Mouse (Mus musculus) thymus, adult 18-20 months (tissue): ENCODE measurements around the gene Wbp2.
"Not testable (repeated sequence)": the region's sequence is repeated elsewhere in the genome, so short reads cannot be mapped to it uniquely, and the experiment has no call there.

Experiments used
- DNase-seq, 2 experiments: peaks; one replicate each; pipeline ENCODE4 v3.0.0; 2022; ENCODE audit warnings: mixed read lengths in 2 of 2

The Wbp2 gene

DNA sequence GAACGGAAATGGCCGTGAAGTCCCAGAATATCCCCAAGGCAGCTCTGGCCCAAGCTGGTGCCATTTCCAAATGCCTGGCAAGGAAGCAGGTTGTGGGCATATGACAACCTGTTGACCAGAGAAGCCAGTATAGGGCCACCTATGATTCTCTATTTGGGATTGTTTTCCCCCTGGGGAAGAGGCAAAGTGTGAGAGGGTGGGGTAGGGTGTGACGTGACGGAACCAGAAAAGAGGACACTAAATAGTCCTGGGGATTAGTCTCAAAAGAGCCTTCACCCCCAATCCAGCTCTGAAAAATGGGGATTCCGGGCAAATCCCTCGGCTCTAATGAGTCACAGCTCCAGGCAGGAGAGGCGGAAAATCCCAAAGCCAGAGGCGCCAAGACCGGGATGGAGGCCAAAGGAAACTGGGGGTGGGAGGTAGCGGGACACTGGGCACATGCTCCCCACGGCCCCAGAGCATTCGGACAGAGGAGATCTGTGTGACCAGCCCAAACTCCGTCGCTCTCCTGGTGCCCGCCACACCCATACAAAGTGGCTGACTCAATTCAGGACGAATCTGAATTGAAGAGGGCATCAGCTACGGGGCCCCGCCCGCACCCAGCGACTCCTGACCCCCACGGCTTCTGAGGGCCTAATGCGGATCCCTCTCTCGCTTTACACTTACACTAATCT is 21.8 kb upstream of the Wbp2 start:
- DNase-seq, result no peak

DNA sequence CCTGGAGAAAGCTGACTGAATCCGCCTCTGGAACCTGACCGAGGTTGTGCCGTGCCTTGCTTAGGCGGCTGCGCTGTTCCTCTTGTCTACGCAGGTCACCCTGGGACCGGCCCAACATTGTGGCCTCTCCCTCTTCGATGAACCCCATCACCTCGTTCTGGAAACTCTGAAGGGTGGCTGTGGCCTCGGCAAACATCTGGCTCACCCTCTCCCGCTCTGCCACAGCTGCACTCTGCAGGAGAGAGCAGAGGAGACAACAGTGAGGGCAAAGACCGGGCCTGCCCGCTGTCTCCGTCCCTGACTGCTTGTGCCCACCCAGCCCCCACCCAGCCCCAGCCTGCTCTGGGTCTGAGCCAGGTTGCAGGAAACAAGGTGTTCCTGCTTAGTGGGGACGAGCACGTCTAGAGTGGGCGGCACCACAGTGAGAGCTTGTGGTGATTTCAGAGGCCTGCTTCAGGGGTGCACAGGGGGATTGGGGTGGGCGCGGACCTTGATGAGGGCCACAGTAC is 21.0 kb upstream of the Wbp2 start:
- no peak for DNase-seq

DNA sequence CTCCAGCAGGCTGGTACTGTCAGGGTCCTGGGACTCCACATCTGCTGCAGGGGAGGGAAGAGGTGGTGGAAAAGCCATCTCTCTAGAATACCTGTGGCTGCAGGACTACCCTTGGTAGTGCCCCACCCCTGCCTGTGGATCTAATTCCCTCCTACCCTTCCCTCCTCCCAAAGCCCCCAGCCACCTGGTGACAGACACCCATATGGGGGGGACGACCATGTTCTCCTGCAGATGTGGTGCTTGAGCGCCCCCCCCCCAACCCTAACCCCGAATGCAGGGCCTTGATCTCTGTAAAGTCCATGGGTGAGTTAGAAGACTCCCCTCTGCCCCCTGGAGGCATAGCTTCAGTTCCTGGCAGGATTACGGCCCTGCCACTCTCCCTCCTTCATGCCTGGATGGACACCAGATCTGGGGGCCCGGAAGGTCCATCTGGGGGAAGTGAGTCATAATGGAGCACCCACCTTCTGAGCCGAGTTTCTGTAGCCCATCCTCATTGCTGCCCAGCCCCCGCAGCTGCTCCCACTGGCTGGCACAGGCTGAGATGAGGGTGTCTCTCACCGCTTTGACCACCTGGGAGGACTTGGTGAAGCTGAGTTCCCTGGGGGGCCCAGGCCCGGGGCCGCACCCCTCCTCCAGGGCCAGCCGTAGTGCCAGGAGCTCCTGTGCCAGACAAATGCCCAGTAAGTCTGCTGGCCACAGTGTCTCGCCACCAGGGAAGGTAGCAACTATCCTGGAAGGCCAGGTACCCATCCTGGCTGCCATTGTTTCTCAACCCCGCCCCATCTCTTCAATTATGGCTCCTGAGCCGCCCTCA is 20.4 kb upstream of the Wbp2 start:
- DNase-seq, result no peak

DNA sequence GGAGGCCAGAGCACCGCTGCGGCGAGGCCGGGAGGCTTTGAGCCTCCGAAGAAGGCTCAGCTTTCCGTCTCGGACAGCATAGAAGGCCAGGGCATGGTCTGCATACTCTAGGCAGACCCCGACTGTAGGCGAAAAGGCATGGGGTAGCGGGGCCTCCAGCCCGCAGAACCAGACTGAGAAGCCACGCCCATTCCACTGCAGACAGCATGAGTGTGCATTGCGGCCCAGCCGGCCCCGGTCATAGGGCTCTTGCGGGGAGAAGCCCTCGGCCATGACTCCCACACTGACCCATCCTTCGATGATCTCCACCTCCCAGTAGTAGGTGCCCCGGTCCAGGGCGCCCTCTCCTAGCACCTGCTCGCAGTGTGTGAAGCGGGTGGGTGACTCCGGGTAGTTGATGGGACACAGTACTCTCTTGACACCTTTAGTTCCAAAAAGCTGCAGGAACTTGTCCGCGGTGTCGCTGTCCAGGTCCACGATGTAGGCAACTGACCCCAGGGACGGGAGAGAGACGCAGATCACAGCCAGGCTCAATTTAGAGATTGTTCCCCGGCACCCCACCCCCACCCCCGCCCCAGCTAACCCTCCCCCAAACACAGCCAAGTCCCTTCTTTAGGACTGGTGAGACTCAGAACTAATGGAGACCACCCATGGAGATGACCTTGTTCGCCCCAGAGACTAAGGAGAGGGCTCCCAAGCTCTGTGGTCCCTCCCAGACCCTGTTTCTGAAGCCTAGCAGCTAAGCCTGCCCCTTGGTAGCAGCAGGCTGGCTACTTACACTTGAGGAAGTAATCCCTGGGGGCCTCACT is 19.6 kb upstream of the Wbp2 start:
- no peak for DNase-seq

DNA sequence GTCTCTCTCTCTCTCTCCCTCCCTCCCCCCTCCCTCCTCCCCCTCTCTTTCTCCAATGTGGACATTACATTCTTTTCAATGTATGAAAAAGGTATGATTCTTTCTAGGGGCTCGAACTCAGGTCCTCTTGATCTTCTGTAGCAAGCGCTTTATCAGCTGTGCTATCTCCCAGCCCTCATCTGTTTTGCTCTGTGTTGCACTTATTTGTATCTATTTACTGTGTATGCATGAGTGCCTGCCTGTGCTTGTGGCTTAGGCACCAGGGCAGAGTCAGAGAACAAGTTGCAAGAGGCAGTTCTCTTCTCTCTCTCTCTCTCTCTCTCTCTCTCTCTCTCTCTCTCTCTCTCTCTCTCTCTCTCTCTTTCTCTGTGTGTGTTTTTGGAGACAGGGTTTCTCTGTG is 18.3 kb upstream of the Wbp2 start:
- DNase-seq, result no peak

DNA sequence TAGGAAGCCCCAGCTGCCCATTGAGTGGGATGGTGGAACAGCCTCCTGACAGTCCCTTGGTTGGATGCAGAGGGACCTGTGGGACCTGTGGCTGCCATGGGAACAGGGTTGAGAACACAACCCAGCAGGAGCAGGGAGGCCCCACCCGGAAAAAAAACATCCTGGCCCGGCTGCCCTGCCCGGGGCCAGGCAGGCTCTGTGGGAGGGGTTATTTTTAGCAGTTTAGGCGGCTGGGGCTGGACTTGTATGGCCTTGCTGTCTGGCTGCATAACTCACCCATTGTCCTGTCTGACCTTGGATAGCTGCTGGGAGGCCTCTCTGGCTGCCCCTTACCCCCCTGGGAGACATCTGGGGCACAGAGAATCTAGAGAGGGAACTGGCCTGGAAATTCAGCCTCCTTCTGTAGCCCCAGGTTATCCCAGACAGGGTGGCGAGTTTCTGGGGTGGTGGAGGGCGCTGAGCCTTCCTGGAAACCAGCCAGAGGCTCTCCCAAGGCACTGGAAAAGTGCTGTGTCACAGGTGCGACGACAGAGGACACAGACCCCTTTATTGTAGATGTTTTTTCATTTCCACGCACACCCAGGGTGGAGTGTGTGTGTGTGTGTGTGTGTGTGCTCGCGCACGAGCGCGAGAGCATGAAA is 17.3 kb upstream of the Wbp2 start:
- no peak for DNase-seq

DNA sequence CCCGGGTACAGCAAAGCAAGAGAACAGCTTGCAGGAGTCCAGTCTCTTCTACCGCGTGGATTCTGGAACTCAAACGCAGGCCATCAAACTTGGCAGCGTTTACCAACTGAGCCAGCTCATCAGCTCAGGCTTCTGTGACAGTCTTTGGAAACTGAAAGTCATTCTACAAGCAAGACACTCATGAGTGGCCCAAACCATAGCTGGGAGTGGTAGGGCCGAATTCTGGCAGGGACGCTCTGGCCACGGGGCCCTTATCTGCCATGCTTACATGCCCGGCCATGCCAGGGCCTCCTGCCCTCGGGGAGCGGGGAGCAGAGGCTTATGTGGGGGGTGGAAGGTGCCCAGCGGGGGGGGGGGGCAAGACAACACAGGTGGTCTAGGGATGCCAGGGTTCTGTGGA is 16.8 kb upstream of the Wbp2 start:
- DNase-seq, result no peak

DNA sequence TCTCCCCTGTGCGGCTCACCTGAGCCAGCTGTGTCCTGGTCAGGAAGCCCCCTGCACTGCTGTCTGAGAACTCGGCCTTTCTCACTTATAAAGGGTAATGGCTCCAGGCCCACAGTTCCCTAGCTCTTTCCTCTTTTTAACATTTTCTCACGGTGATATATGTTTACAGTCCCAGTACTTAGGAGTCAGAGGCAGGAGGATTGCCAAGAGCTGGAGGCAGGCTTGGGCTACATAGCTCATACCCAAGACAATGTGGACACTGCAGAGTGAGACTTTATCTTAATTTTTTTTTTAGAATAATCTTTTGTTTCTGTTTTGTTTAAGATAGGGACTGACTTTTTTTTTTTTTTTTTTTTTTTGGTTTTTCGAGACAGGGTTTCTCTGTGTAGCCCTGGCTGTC is 15.7 kb upstream of the Wbp2 start:
- no peak for DNase-seq

DNA sequence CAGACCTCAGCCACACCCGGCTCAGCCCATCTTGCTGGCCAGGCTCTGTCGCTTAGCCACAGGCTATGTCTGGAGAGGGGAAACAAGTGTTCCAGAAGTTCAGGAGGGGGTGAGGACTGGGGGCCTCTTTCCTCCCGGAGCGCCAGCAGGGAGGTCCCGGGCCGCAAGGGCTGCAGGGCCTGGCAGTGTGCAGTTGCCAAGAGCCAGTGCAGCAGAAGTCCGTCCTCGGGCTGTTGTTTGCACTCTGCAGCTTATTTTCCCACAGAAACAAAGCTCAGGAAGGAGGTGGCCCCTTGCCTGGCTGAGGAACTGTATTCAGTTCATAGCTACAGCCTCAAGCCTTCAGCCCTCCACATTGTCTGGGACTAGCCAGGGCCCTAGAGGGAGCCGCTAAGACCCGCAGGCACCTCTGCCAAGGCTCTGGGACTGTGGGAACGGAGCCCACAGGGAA is 15.2 kb upstream of the Wbp2 start:
- DNase-seq, result no peak

DNA sequence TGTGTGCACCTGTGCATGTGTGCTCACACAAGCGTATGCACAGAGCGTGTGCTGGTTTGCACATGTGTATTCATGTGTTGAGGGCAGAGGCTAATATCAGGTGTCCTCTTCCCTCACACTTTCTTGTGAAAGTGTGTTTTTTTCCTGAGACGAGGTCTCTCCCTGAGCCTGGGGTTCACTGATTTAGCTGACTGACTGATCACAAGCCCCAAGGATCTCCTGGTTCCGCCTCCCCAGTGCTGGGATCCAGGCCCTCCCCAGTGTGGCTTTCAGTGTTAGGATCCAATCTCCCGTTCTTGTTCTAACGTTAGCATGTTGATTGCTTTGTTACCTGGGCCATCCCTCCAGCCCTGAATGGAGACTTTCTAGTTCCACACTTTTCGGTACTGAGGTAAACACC is 14.0 kb upstream of the Wbp2 start:
- DNase-seq, result no peak

DNA sequence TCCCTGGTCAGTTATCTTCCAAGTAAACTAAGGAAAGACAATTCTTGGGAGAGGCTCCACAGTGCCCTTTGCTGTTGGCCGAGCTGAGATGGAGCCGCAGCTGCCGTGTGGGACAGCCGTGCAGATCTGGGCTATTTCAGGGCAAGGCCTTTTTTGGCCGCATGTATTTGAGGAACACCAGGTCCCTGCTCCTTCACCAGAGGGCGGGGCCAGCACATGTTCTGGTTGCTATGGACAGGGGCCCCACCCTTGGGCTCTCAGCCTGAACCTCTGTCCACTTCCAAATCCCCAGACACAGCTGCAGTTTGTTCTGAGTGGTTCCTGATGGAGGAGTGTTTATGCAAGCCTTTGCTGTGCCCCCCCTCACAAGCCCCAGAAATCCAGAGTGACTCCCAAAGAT is 13.6 kb upstream of the Wbp2 start:
- DNase-seq, result no peak

DNA sequence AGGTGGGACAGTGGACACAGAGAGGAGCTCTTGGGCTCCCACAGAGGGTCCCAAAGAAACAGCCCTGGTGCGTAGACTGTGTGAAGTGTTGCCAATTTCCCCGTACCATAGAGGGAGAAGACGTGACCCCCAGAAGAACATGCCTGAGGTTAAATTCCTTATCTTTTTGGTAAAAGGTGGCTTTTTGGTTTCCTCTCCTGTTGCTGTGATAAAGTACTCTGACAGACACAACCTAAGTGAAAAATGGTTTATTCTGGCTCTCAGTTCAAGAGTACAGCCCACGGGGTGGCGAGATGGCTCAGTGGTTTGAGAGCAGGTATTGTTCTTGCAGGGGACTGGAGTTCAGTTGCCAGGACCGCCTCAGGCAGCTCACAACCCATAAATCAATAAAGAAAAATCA is 12.7 kb upstream of the Wbp2 start:
- DNase-seq, result no peak

DNA sequence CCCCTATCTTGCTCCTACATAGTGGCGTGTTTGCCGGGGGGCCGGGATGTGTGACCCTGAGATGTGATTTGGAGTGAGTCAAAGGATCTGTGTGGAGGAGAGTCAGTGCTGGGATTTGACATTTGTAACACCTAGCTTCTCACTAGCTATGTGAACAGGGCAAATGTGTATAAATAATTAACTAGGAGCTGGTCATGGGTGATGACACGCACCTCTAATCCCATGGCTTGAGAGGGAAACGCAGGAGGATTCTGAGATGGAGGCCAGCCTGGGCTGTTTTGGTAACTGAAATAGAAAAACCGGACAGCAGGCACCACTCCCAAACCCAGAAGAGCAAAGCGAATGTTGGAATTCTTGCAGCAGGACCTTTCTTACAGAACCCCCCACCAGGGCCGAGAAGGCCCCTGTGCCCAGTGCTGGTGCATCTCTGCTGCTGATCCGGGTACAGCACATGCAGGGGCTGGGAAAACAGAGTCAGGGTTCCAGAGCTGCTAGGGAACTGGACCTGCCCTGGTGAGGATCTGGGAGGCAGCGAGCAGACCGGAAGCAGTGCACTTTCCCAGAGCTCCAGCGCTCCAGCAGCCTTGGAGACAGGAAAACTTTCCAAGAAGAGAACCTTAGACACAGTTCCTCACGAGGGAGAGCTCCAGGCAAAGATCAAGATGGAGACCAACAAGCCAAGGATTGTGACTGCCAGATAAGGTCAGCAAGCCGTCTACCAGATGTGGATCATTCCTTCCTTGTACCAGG is 12.1 kb upstream of the Wbp2 start:
- no peak for DNase-seq

DNA sequence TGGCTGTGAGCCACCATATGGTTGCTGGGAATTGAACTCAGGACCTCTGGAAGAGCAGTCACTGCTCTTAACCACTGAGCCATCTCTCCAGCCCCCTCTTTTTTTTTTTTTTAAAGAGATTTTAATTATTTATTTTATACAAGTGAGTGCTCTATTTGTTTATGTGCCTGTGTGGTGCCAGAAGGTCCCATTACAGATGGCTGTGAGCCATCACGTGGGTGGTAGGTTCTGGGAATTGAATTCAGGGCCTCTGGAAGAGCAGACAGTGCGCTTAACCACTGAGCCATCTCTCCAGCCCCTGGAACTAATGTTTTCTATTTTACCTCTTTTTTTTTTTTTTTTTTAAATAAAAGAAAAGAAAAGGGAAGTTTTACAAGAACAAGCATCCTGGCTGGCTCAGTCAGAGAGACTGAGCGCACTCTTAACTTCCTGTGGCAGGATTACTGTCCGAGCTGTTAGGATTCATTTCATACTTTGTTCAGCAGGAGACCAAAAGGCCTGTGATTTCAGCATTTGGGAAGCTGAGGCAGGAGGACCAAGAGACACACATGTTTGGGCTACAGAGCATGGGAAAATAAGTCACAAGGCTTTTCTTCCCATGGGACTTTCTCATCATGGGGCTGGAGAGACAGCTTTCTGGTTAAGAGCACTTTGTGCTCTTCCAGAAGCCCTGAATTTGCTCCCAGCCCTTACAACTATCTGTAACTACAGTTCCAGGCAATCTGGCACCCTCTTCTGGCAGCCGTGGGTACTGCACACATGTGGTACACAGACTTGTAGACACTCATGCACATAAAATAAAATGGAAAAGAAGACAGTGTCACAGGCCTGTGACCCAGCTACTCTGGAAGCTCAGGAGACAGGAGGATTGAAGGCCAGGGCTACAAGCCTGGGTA is 9.7 kb upstream of the Wbp2 start:
- DNase-seq, result no peak

DNA sequence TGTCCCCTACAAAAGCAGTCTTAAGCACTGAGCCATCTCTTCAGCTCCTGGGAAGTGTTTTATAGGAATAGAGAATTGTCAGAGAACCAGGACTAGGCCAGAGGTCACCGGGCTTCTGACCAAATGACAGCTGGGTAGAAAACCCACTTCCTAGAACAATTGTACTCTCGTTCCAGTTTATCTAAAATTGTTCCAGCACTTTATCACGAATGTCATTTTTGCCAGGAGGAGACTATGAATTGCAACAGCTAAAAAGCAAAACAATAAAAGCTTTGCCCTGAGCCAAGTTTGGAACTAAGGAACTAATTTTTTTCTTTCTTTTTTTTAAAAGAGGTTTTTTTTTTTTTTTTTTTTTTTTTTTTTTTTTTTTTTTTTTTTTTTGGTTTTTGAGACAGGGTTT is 8.8 kb upstream of the Wbp2 start:
- no peak for DNase-seq

DNA sequence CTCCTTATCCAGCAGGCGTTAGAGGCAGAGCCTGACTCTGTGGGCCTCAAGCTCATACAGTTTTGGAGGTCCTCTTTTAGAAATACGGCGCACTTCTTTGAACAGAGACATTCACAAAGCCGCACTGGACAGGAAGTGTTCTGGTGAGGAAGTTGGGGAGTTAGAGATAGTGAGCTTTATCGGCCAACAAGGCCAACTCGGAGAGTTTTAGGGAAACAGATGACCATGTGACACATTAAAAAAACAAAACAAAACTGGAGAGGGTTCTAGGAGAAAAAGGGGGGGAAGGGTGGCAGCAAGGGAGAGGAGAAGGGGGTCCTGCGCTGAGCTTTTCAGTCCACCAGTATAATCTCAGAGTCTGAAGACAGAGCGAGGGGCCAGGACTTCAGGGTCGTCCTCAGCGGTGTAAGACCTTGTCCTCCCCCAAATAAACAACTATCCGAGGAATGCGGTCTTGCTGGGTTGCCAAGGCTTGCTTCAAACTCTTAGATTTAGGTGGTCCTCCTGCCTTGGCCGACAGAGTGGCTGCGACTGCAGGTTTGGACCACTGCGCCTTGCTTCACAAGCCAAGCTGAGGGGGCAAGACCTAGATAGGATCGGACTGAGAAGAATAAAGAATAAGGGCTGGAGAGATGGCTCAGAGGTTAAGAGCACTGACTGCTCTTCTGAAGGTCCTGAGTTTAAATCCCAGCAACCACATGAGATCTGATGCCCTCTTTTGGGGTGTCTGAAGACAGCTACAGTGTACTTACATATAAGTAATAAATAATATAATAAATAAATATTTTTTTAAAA is 7.2 kb upstream of the Wbp2 start:
- no peak for DNase-seq

DNA sequence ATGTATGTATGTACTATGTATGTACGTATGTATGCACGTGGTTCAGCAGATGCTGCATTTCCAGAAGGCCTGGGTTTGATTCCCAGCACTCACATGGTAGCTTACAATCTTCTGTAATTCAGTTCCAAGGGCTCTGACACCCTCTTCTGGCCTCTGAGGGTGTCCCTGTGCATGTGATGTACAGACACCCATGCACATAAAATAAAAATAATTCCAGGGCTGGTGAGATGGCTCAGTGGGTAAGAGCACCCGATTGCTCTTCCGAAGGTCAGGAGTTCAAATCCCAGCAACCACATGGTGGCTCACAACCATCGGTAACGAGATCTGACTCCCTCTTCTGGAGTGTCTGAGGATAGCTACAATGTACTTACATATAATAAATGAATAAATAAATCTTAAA is 6.2 kb upstream of the Wbp2 start:
- DNase-seq, result not testable (repeated sequence)

DNA sequence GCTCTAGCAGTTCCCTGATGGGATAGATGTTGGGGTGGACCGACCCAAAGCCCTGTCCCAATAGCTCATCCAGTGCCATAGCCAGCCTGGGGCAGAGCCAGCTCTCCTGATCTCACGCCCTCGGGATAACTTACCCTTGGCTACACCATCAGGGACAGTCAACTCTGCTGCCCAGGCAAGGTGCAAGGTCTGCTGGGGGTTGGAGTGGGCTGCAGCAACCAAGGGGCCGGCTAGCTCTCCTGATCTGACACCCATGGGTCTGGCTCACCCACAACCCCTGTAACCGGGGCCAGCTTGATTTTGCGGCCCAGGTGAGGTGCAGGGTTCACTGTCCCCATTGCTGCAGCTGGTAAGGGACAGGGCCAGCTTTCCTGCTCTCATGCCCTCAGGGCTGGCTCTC is 4.8 kb upstream of the Wbp2 start:
- DNase-seq, result peak in 1 of 2 experiments; percentile 1

DNA sequence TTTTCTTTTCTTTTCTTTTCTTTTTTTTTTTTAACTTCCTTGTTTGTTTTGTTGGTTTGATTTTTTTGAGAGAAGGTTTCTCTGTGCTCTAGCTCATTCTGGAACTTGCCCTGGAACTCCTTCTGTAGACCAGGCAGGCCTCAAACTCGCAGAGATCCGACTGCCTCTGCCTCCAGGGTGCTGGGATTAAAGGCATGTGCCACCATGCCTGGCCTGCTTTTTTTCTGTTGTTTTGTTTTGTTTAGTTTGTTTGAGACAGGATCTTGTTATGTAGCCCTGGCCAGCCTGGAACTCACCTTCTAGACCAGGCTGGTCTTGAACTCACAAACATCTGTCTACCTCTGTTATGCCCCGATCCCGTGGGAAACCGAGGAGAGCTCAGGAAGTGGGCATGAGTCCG is 2.8 kb upstream of the Wbp2 start:
- peak in 1 of 2 experiments; percentile 2 for DNase-seq

DNA sequence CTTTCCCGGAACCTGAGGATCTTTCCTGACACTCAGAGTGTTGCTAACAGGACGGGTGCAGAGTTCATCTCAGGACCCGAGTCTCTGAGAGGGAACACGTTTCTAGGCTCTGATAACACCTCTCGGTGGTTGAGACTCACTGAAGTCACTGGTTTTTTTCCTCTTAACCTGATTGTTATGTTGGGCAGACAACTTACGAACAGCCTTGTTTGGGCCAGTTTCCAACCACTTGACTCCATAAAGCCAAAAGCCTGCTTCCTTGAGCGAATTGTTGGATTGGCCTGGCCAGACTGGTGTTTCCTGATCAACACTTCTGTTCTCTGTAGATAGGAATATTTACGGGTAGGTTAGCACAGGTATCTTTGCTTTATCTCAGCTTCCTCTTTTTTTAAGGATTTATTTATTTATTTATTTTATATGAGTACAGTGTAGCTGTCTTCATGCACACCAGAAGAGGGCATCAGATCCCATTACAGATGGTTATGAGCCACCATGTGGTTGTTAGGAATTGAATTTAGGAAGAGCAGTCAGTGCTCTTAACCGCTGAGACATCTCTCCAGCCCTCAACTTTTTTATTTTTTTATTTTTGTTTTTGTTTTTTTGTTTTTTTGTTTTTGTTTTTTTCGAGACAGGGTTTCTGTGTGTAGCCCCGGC is 2.1 kb upstream of the Wbp2 start:
- peak in 1 of 2 experiments; percentile 1 for DNase-seq
